Mouse (Mus musculus) midbrain, embryonic 14.5 days (tissue): ENCODE data around the gene Bpifb1. TPM values are rescaled to one million over a fixed set of nuclear protein-coding genes. Genes with fewer than 3 reads are reported as not detected.

ENCODE experiments used
- ATAC-seq: fragments of 200-750 bp; cut with Nextera tagmentation; 2 replicates; pipeline ENCODE4 v1.8.0; 2017; ENCODE audit warnings: moderate number of reproducible peaks, moderate library complexity; ENCODE audit not compliant: low FRiP score, low TSS enrichment
- DNase-seq: peaks from one replicate; pipeline ENCODE4 v3.0.0-alpha.2; 2015
- H3K27ac ChIP-seq: fragments of 300-500 bp; sonication (generic); replicated peaks from 2 replicates; pipeline ENCODE4 v1.5.1; 2014; ENCODE audit warnings: mild to moderate bottlenecking, low read depth, low read length, moderate library complexity
- H3K27me3 ChIP-seq: fragments of 300-500 bp; sonication (generic); 2 replicates; pipeline ENCODE4 v1.6.1; 2014; ENCODE audit warnings: low read length, control low read depth, mixed read lengths; ENCODE audit not compliant: control insufficient read depth, insufficient read depth
- H3K36me3 ChIP-seq: fragments of 300-500 bp; sonication (generic); 2 replicates; pipeline ENCODE4 v1.6.1; 2014; ENCODE audit warnings: low read length, control low read depth; ENCODE audit not compliant: control insufficient read depth, insufficient read depth
- H3K4me1 ChIP-seq: fragments of 300-500 bp; sonication (generic); 2 replicates; pipeline ENCODE4 v1.6.1; 2014; ENCODE audit warnings: mild to moderate bottlenecking, antibody characterized with exemption, low read length, control low read depth; ENCODE audit not compliant: control insufficient read depth, insufficient read depth
- H3K4me2 ChIP-seq: fragments of 300-500 bp; sonication (generic); 2 replicates; pipeline ENCODE4 v1.6.1; 2014; ENCODE audit warnings: mild to moderate bottlenecking, low read length, moderate library complexity
- H3K4me3 ChIP-seq: fragments of 300-500 bp; sonication (generic); replicated peaks from 2 replicates; pipeline ENCODE4 v1.5.1; 2014; ENCODE audit warnings: low read depth, low read length
- H3K9ac ChIP-seq: fragments of 300-500 bp; sonication (generic); replicated peaks from 2 replicates; pipeline ENCODE4 v1.6.1; 2014; ENCODE audit warnings: mild to moderate bottlenecking, low read length, moderate library complexity
- H3K9me3 ChIP-seq: fragments of 300-500 bp; sonication (generic); 2 replicates; pipeline ENCODE4 v1.6.1; 2016; ENCODE audit warnings: low read length, control low read depth, mixed read lengths; ENCODE audit not compliant: control insufficient read depth
- WGBS: fragments of 180-500 bp; shearing (Covaris S2); extraction: QIAGEN DNeasy Blood & Tissue Kit; methylation state at CpG from one replicate; pipeline ENCODE4 v1.1.7; 2014; 5-methylcytosine and 5-hydroxymethylcytosine counted together
- polyA plus RNA-seq: library from polyadenylated mRNA; unstranded; fragments of >200 nt; fragmentation: Nextera tagmentation; extraction: Ambion mirVana; gene quantifications from 2 replicates; pipeline ENCODE4 v1.2.1, GENCODE M21; 2014

Bpifb1 gene
- polyA plus RNA-seq: 0.13 and 0.17 TPM in 2 replicates

DNA sequence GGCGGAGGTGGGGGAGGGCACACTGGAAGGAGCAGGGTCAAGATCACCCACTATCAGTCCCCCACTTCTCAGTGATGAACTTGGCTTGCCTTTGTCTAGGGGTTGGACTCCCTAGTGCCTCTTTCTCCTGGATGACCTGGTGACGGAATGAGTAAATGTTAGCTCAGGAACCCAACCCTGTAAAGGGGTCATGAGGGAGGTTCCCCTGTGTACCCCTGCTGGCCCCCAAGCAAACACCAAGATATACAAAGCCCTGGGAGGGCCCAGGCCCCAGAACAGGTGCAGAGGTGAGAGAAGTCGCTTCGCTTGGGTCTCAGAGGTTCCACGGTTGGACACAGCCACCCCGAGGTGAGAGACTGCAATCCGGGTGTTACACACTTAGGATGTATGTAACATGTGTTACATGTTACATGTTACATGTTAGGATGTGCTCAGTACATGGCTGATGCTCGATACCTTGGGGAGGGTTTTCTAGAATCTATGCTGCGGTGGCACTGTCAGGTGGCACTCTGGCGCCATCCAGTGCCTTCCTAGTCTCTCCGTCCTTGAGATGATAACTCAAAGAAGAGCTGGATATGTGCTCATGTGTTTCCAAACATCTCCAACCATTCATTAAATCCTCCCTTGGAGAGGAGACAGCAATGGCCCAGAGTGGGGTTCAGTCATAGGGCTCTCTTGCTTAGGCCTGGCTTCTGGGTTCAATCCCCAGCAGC, at the start of gene Bpifb1:
Gene Bpifb1, plus strand, starts transcription at position 273 of the 713 bp plus-strand sequence.
- WGBS: 86% methylated on average over 11 of the region's 11 CpGs
- H3K9ac ChIP-seq: no peak within 1 kb of the TSS
- no peaks in the 10 kb centered on the region for H3K9me3 ChIP-seq
- DNase-seq (no peak), ATAC-seq (no peak)
- H3K27me3 ChIP-seq: no peaks in the 10 kb centered on the region
- no peak within 1 kb of the TSS for H3K4me2 ChIP-seq
- H3K36me3 ChIP-seq: no peaks in the 10 kb centered on the region
- no peak within 1 kb of the TSS for H3K27ac ChIP-seq
- H3K4me3 ChIP-seq: no peak within 1 kb of the TSS
- no peaks in the 10 kb centered on the region for H3K4me1 ChIP-seq

GRCm38 (mm10) chr2:154142580-154142979, 48.0 kb upstream of the Bpifb1 start, which contains the start of gene Bpifa1:
Gene Bpifa1 (plus strand): TSS chr2:154142880.
- no peak within 1 kb of the TSS for H3K27ac ChIP-seq
- no peak within 1 kb of the TSS for H3K4me3 ChIP-seq
- no peaks in the 10 kb centered on the region for H3K4me1 ChIP-seq
- no peaks in the 10 kb centered on the region for H3K9me3 ChIP-seq
- no peaks in the 10 kb centered on the region for H3K27me3 ChIP-seq
- no peak for ATAC-seq
- no peak within 1 kb of the TSS for H3K4me2 ChIP-seq
- H3K36me3 ChIP-seq: no peaks in the 10 kb centered on the region
- H3K9ac ChIP-seq: no peak within 1 kb of the TSS
- WGBS: 86% methylated on average over 4 of the region's 4 CpGs
- DNase-seq: no peak

GRCm38 (mm10) chr2:154143735-154144134, 46.9 kb upstream of the Bpifb1 start:
- H3K9ac ChIP-seq: no peak overlapping the region
- WGBS: 84% methylated on average over 3 of the region's 3 CpGs
- no peaks in the 10 kb centered on the region for H3K36me3 ChIP-seq
- no peaks in the 10 kb centered on the region for H3K4me1 ChIP-seq
- H3K27ac ChIP-seq: no peak overlapping the region
- ATAC-seq (no peak), DNase-seq (peak; percentile 19)
- H3K4me2 ChIP-seq: no peak overlapping the region
- no peaks in the 10 kb centered on the region for H3K27me3 ChIP-seq
- no peaks in the 10 kb centered on the region for H3K9me3 ChIP-seq
- H3K4me3 ChIP-seq: no peak overlapping the region

GRCm38 (mm10) chr2:154147496-154147895, 43.1 kb upstream of the Bpifb1 start:
- H3K36me3 ChIP-seq: no peaks in the 10 kb centered on the region
- DNase-seq (no peak), ATAC-seq (no peak)
- no peak overlapping the region for H3K27ac ChIP-seq
- H3K9me3 ChIP-seq: no peaks in the 10 kb centered on the region
- no peak overlapping the region for H3K4me2 ChIP-seq
- no peak overlapping the region for H3K4me3 ChIP-seq
- WGBS: 86% methylated on average over 4 of the region's 4 CpGs
- no peaks in the 10 kb centered on the region for H3K27me3 ChIP-seq
- H3K9ac ChIP-seq: no peak overlapping the region
- H3K4me1 ChIP-seq: no peaks in the 10 kb centered on the region

DNA sequence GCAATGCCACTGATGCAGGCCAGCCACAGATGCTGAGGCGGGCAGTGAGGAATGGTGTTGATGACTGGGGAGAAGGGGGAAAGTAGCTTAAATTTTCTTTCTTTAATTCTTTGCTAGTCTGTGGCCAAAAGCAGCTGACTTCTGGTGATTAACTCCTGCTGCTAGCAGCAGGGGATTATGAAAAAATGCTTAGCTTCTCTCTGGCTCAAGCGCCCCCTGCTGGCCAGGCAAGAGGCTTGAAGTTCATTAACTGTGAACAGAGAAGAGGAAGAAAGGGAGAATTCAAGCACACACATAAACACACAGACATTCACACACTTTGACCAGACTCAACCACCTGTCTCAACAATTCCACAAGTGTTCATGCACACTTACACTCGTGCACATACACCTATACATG, 32.2 kb upstream of the Bpifb1 start:
- H3K4me1 ChIP-seq: no peaks in the 10 kb centered on the region
- H3K4me2 ChIP-seq: no peak overlapping the region
- H3K9me3 ChIP-seq: no peaks in the 10 kb centered on the region
- H3K9ac ChIP-seq: no peak overlapping the region
- H3K27me3 ChIP-seq: no peaks in the 10 kb centered on the region
- H3K4me3 ChIP-seq: no peak overlapping the region
- 35% methylated on average over 3 of the region's 3 CpGs for WGBS
- ATAC-seq: no peak
- peak; percentile 71 for DNase-seq
- H3K27ac ChIP-seq: no peak overlapping the region
- H3K36me3 ChIP-seq: no peaks in the 10 kb centered on the region

GRCm38 (mm10) chr2:154162307-154162706, 28.3 kb upstream of the Bpifb1 start, which contains the start of gene Bpifa5:
Gene Bpifa5 (plus strand): TSS chr2:154162607.
- no peak within 1 kb of the TSS for H3K27ac ChIP-seq
- no peak for DNase-seq

DNA sequence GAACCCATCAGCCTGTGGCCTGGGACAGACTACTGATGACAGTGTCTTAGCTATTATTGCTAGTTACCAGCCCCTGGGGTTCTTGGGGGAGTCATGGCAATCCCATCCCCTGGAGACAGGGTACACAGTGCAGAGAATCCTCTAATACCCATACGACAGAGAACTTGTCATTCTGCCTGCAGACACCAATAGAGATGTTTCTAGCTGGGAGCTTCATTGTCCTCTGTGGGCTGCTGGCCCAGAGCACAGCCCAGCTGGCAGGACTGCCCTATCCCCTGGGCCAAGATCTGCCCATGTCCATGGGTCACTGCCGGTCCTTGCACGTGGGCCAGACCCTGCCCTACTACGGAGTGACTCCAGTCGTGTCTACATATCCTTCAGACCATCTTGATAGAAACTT, 27.3 kb upstream of the Bpifb1 start:
- no peak overlapping the region for H3K9ac ChIP-seq
- H3K27ac ChIP-seq: no peak overlapping the region
- no peaks in the 10 kb centered on the region for H3K4me1 ChIP-seq
- DNase-seq (no peak), ATAC-seq (no peak)
- no peaks in the 10 kb centered on the region for H3K9me3 ChIP-seq
- 85% methylated on average over 5 of the region's 5 CpGs for WGBS
- no peaks in the 10 kb centered on the region for H3K36me3 ChIP-seq
- H3K4me2 ChIP-seq: no peak overlapping the region
- no peak overlapping the region for H3K4me3 ChIP-seq
- H3K27me3 ChIP-seq: no peaks in the 10 kb centered on the region

More at GRCm38 (mm10) chr2:154162307-154162706, 28.3 kb upstream of the Bpifb1 start, which contains the start of gene Bpifa5:
- Histone ChIP-seq H3K4me2 (no peak within 1 kb of the TSS), H3K27me3 (no peaks in the 10 kb centered on the region), H3K36me3 (no peaks in the 10 kb centered on the region), H3K4me3 (no peak within 1 kb of the TSS), H3K4me1 (no peaks in the 10 kb centered on the region), H3K9ac (no peak within 1 kb of the TSS), H3K9me3 (no peaks in the 10 kb centered on the region)
- WGBS: 80% methylated on average over 8 of the region's 8 CpGs
- ATAC-seq: no peak

DNA sequence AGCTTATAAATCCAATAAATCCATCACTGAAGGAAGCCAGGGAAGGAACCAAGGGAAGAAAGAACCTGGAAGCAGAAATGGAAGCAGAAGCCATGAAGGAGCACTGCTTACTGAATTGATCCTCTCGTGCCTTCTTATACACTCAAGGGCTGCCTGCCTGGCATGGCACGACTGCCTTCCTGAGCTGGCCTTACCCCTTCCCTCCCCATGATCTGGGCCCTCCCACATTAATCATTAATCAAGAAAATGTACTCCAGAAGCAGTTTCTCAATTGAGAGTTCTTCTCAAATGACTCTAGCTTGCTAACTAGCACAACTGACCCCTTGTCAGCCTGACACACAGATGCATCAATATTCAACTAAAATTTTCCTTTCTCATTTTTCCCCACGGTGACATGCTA, 21.4 kb upstream of the Bpifb1 start:
- H3K4me2 ChIP-seq: no peak overlapping the region
- H3K9me3 ChIP-seq: no peaks in the 10 kb centered on the region
- H3K27me3 ChIP-seq: no peaks in the 10 kb centered on the region
- H3K4me1 ChIP-seq: no peaks in the 10 kb centered on the region
- no peak overlapping the region for H3K9ac ChIP-seq
- no peaks in the 10 kb centered on the region for H3K36me3 ChIP-seq
- ATAC-seq (no peak), DNase-seq (no peak)
- H3K27ac ChIP-seq: no peak overlapping the region
- no peak overlapping the region for H3K4me3 ChIP-seq
- WGBS: 74% methylated on average over 3 of the region's 3 CpGs

DNA sequence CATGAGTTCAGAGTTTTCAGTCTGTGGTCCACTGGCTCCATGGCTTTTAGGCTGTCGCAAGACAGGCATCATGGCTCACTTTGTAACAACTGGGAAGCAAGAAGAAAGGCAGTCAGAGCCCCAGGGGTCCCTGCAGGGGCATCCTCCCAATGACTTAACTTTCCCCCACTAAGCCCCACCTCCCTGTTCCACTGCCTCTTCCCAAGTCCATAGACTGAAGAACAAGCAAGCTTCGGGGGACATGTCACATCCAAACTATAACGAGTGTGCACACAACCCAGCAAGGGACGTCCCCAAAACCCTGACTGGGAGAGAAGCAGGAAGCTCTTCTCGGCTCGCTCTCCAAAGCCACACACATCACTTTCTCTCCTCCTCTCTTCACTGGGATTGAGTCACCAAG, 19.0 kb upstream of the Bpifb1 start:
- DNase-seq (no peak), ATAC-seq (no peak)
- Histone ChIP-seq H3K9ac (no peak overlapping the region), H3K4me1 (no peaks in the 10 kb centered on the region), H3K9me3 (no peaks in the 10 kb centered on the region), H3K27ac (no peak overlapping the region), H3K4me3 (no peak overlapping the region), H3K36me3 (no peaks in the 10 kb centered on the region), H3K4me2 (no peak overlapping the region), H3K27me3 (no peaks in the 10 kb centered on the region)
- 77% methylated on average over 6 of the region's 6 CpGs for WGBS
